Mouse (Mus musculus): ENCODE results near the gene Adcy7. TPM values are rescaled to one million over a fixed set of nuclear protein-coding genes. Genes with fewer than 3 reads are reported as not detected.

Adcy7 gene
- polyA plus RNA-seq, 1 experiment, result 5.4 TPM

DNA sequence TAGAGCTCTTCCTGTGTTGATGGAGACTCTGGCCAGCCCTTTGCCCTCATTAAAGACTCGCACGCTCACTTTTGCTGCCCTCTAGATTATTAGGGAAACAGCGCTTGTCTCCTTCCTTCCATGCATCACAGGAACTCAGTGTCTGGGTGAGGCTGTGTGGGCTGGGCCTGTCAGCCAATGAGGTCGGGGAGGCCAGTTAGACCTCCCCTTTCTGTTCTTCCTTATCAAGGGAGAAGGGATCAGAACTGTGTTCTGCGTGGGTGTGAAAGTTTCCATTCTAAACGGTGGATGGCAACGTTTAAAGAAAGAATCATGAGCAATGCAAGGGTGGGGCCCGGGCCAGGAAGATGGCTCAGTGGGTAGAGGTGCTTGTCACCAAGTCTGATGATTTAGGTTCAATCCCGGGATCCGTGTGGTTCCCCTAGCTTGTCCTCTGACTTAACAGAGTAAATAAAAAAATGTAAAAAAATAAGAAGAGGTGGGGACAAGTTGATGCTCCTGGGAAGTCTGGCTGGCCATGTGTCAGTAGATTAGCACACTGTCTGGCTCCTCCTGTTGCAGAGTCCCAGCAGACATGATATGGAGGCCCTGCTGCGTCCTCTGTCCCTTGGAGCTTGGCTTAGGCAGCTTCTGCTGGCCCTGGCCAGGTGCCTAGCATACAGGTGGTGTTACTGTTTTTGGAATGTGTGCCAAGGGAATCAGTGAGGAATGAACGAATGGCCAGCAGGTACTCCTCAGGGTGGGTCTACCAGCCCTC is 26.0 kb downstream of the Adcy7 start:
- no peak for TF ChIP-seq POLR2A (IDR thresholded peaks at IDR 0.05; ENCODE audit: borderline replicate concordance, insufficient read depth, low read length)
- TF ChIP-seq CTCF (IDR thresholded peaks at IDR 0.05; ENCODE audit: borderline replicate concordance, insufficient read depth, low read depth, low read length), result no peak
- 49% methylated on average over 12 of the region's 12 CpGs for WGBS
- no peak overlapping the region for H3K4me3 ChIP-seq (replicated peaks; ENCODE audit: insufficient read depth, low read depth, low read length)
- peaks cover 12% of the 10 kb centered on the region for H3K4me1 ChIP-seq (ENCODE audit: control insufficient read depth, insufficient read depth, low read length)
- DNase-seq, result peak; percentile 62 to 75
- H3K27me3 ChIP-seq (ENCODE audit: control insufficient read depth, insufficient read depth, low read length), result no peaks in the 10 kb centered on the region
- no peak overlapping the region for H3K27ac ChIP-seq (ENCODE audit: insufficient read depth, low read length)

DNA sequence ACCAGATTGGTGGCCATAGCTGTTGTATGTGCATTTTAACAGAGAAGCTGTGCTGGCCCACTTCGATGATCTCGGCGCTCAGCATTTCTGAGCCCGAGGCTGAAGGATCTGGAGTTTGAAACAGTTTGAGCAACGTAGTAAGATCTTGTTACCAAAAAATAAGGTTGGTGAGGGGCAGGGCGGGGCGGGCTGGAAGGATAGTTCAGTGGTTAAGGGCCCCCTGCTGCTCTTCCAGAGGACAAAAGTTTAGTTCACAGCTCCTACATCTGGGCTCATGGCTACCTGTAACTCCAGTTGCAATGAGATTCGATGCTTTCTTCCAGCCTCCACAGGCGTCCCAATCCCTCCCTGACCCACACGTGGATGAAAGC is 26.5 kb downstream of the Adcy7 start:
- H3K4me1 ChIP-seq (ENCODE audit: control insufficient read depth, insufficient read depth, low read length), result peaks cover 12% of the 10 kb centered on the region
- no peaks in the 10 kb centered on the region for H3K27me3 ChIP-seq (ENCODE audit: control insufficient read depth, insufficient read depth, low read length)
- H3K4me3 ChIP-seq (replicated peaks; ENCODE audit: insufficient read depth, low read depth, low read length), result no peak overlapping the region
- TF ChIP-seq CTCF (IDR thresholded peaks at IDR 0.05; ENCODE audit: borderline replicate concordance, insufficient read depth, low read depth, low read length) (no peak), POLR2A (IDR thresholded peaks at IDR 0.05; ENCODE audit: borderline replicate concordance, insufficient read depth, low read length) (no peak)
- DNase-seq, result no peak
- WGBS, result 43% methylated on average over 10 of the region's 10 CpGs
- no peak overlapping the region for H3K27ac ChIP-seq (ENCODE audit: insufficient read depth, low read length)

DNA sequence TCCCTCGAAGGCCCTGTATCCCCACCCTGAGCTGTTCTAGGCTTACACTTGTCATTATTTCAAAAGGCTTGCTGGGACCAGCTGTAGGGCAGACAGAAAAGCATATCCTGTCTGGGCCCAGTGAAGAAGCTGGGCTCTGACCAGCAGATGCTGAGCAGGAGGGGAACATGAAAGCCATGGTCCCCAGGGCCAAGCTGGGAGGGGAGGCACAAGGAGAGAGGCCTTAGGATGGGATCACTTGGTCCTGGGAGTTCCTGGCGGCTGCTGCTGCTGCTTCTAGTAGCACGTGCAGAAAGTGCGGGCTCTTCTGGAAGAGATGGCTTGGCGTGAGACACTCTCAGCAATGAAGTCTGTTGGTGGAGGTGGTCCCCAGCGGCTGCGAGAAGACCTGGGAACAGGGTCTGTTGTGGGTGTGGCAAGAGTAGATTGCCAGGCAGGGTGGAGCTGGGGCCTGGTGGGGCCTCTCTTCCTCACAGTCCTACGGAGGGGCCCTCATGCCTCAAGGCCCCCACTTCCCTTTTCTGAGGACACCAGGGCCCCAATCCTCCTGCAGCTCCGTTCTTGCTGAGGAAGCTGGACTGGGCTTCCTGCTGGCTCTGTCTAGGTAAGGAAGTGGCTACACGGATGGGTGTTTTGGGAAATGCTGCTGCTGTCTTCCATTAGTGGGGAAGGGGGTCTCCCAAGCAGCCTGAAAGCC is 27.9 kb downstream of the Adcy7 start:
- Histone ChIP-seq H3K27me3 (ENCODE audit: control insufficient read depth, insufficient read depth, low read length) (no peaks in the 10 kb centered on the region), H3K27ac (ENCODE audit: insufficient read depth, low read length) (no peak overlapping the region), H3K4me1 (ENCODE audit: control insufficient read depth, insufficient read depth, low read length) (peaks cover 12% of the 10 kb centered on the region), H3K4me3 (replicated peaks; ENCODE audit: insufficient read depth, low read depth, low read length) (no peak overlapping the region)
- no peak for TF ChIP-seq CTCF (IDR thresholded peaks at IDR 0.05; ENCODE audit: borderline replicate concordance, insufficient read depth, low read depth, low read length)
- no peak for TF ChIP-seq POLR2A (IDR thresholded peaks at IDR 0.05; ENCODE audit: borderline replicate concordance, insufficient read depth, low read length)
- no peak for DNase-seq
- 88% methylated on average over 10 of the region's 10 CpGs for WGBS

DNA sequence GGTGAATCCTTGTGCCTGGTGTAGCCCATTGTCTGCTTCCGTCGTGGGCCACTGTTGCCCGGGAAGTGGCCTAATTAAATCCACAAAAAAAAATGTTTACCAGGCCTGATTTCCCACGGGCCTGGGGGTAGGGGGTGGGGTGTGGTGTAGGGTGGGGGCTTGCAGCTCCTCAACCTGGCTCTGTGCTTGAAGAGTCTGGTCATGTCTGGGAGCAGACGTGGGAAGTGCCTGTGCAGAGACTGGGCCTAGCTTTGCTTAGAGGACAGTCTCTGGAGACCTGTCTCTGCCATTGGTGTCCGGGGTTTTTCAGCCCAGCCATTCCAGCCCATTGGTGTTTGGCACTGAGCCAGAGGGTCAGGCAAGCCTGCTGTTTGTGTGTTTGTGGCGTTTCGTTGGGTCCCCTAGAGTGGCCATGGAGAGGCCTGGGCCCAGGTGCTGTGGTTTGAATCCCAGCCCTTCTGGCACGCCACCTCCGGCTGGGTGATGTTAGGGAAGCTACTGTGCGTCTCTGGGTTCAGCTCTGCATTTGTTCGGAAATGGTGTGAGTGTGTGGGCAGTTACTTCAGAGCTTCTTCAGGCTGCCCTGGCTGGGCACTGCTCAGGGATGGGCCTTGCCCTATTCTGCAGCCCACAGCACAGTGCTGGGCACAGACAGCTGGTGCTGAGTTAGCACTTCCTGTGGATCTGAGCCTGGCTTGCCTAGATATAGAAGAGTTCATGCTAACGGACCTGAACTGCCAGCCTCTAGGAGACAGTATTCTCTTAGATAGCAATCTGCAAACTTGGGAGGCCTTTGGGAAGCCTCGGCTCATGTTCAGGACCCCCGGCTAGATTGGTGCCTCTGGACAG is 29.6 kb downstream of the Adcy7 start:
- Histone ChIP-seq H3K27ac (ENCODE audit: insufficient read depth, low read length) (no peak overlapping the region), H3K4me3 (replicated peaks; ENCODE audit: insufficient read depth, low read depth, low read length) (no peak overlapping the region), H3K4me1 (ENCODE audit: control insufficient read depth, insufficient read depth, low read length) (peaks cover 12% of the 10 kb centered on the region), H3K27me3 (ENCODE audit: control insufficient read depth, insufficient read depth, low read length) (no peaks in the 10 kb centered on the region)
- no peak for DNase-seq
- 67% methylated on average over 15 of the region's 15 CpGs for WGBS
- TF ChIP-seq POLR2A (IDR thresholded peaks at IDR 0.05; ENCODE audit: borderline replicate concordance, insufficient read depth, low read length) (no peak), CTCF (IDR thresholded peaks at IDR 0.05; ENCODE audit: borderline replicate concordance, insufficient read depth, low read depth, low read length) (no peak)

DNA sequence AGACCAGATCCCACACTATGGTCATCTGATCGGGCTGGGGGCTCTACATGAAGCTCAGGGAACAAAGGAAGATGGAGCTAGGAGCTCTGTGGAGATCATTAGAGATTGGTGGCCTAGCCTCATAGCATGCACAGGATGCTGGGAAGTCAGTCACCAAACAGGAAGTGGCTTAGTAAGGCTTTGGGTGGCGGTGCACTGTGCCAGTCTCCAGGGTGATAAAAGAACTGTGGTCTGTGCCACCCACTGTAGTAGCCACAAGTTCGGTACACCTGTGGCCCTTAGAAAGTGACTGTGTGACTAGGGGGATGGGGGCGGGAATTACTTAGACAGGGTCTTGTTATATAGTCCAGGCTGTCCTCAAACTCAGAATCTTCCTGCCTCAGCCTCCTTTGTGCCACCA is 33.6 kb downstream of the Adcy7 start:
- no peak overlapping the region for H3K27ac ChIP-seq (ENCODE audit: insufficient read depth, low read length)
- no peak overlapping the region for H3K4me3 ChIP-seq (replicated peaks; ENCODE audit: insufficient read depth, low read depth, low read length)
- H3K4me1 ChIP-seq (ENCODE audit: control insufficient read depth, insufficient read depth, low read length), result no peaks in the 10 kb centered on the region; the same call in 1 of the 2 replicates
- no peaks in the 10 kb centered on the region for H3K27me3 ChIP-seq (ENCODE audit: control insufficient read depth, insufficient read depth, low read length)
- 97% methylated on average over 4 of the region's 4 CpGs for WGBS
- TF ChIP-seq CTCF (IDR thresholded peaks at IDR 0.05; ENCODE audit: borderline replicate concordance, insufficient read depth, low read depth, low read length), result no peak
- TF ChIP-seq POLR2A (IDR thresholded peaks at IDR 0.05; ENCODE audit: borderline replicate concordance, insufficient read depth, low read length), result no peak
- no peak for DNase-seq

DNA sequence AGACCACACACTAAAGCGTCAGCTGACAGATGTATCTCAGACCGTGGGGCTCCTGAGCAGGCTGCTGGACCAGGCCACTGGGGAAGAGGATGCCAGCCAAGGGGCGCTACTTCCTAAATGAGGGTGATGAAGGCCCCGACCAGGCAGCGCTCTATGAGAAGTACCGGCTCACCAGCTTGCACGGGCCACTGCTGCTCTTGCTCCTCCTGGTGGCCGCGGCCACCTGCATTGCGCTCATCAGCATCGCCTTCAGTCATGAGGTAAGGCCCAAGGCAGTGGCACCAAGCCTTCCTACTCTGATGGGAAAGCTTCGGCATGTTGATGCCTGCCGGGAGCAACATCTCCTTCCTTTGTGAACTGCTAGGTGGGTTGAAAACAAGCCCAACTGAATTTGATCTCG is 34.3 kb downstream of the Adcy7 start:
- no peak overlapping the region for H3K27ac ChIP-seq (ENCODE audit: insufficient read depth, low read length)
- H3K4me1 ChIP-seq (ENCODE audit: control insufficient read depth, insufficient read depth, low read length), result no peaks in the 10 kb centered on the region; the same call in 1 of the 2 replicates
- WGBS, result 78% methylated on average over 14 of the region's 14 CpGs
- no peak for DNase-seq
- H3K4me3 ChIP-seq (replicated peaks; ENCODE audit: insufficient read depth, low read depth, low read length), result no peak overlapping the region
- TF ChIP-seq POLR2A (IDR thresholded peaks at IDR 0.05; ENCODE audit: borderline replicate concordance, insufficient read depth, low read length) (no peak), CTCF (IDR thresholded peaks at IDR 0.05; ENCODE audit: borderline replicate concordance, insufficient read depth, low read depth, low read length) (no peak)
- no peaks in the 10 kb centered on the region for H3K27me3 ChIP-seq (ENCODE audit: control insufficient read depth, insufficient read depth, low read length)

DNA sequence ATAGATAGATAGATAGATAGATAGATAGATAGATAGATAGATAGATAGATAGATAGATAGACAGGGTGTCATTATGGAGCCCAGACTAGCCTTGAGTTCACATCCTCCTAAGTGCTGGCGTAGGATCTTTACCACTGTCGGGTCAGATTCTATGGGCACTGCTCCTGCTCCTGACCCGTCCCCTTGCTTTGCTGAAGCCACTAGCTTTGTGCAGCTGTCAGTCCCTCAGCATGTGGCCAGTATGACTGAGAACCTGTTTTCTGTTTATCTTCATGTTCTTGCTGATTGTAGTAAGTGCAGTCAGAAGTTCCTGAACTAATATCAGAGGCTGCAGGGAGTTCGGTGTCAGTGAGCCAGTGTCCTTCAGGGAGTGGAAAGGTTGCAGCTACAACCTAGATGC is 35.5 kb downstream of the Adcy7 start:
- WGBS, result 76% methylated on average over 4 of the region's 4 CpGs

More for the DNA sequence above, 35.5 kb downstream of the Adcy7 start:
- TF ChIP-seq POLR2A (IDR thresholded peaks at IDR 0.05; ENCODE audit: borderline replicate concordance, insufficient read depth, low read length) (no peak), CTCF (IDR thresholded peaks at IDR 0.05; ENCODE audit: borderline replicate concordance, insufficient read depth, low read depth, low read length) (no peak)
- H3K4me1 ChIP-seq (ENCODE audit: control insufficient read depth, insufficient read depth, low read length), result peaks cover under 1% of the 10 kb centered on the region
- DNase-seq, result no peak
- no peak overlapping the region for H3K4me3 ChIP-seq (replicated peaks; ENCODE audit: insufficient read depth, low read depth, low read length)
- no peaks in the 10 kb centered on the region for H3K27me3 ChIP-seq (ENCODE audit: control insufficient read depth, insufficient read depth, low read length)
- no peak overlapping the region for H3K27ac ChIP-seq (ENCODE audit: insufficient read depth, low read length)

Data from cerebellum, adult 2 months (tissue).